In genomic region chr11:54962810-54963209, GRCm38 (mm10) we compare ENCODE assay signal across 9 mouse cellular contexts. TPM values are rescaled to one million over a fixed set of nuclear protein-coding genes. Genes with fewer than 3 reads are reported as not detected.
DNase-seq lines count a peak whose midpoint lies in the region; ATAC-seq and TF ChIP-seq lines count a peak whose summit lies in the region.
"Had no signal": no experiment of that assay in that cellular context is flagged by ENCODE, and none has a peak within 500 bp of the region (broad histone marks: within the 10 kb centered on the region; RNA-seq: fewer than 3 reads in every experiment).

Gene Tnip1 (minus strand): TSS chr11:54962917.

- no peak for ATAC-seq in forebrain, embryonic 11.5 days (replicated peaks; ENCODE audit: low FRiP score)
- ATAC-seq in midbrain, embryonic 12.5 days (ENCODE audit: low FRiP score, low read depth): no peak

- H3K4me1 ChIP-seq in MEL (ENCODE audit: control insufficient read depth in 1 of 2, insufficient read depth in 2 of 2, low read length in 2 of 2): peaks cover 18 to 49% of the 10 kb centered on the region in 2 experiments
- no peaks in the 10 kb centered on the region for H3K4me1 ChIP-seq in forebrain, embryonic 11.5 days (replicated peaks; ENCODE audit: control insufficient read depth, insufficient read depth, low read length)
- no peaks in the 10 kb centered on the region for H3K4me1 ChIP-seq in midbrain, embryonic 12.5 days

- TF ChIP-seq EP300 in MEL (IDR thresholded peaks at IDR 0.05; ENCODE audit: low read depth in 1 of 2, low read length in 2 of 2): no peak

- no peak within 1 kb of the TSS for H3K9ac ChIP-seq in MEL (ENCODE audit: control insufficient read depth, low read depth, low read length, poor library complexity, severe bottlenecking)
- no peak within 1 kb of the TSS for H3K9ac ChIP-seq in forebrain, embryonic 11.5 days (ENCODE audit: low read length)
- no peak within 1 kb of the TSS for H3K9ac ChIP-seq in midbrain, embryonic 12.5 days (replicated peaks)
- H3K9ac ChIP-seq: liver, embryonic 14.5 days had no signal

- intact Hi-C loops in heart, postnatal 25 days (cut with DNase I): loop anchor here (2.0 kb wide), 1 partner anchor 16 kb away; no protein-coding TSS in a partner anchor

- TF ChIP-seq POLR2A in MEL (IDR thresholded peaks at IDR 0.05; ENCODE audit: control insufficient read depth in 1 of 2, insufficient read depth in 1 of 2, low read depth in 1 of 2, low read length in 2 of 2, poor library complexity in 1 of 2): no peak

- no peak within 1 kb of the TSS for H3K4me2 ChIP-seq in forebrain, embryonic 11.5 days (ENCODE audit: low read depth, low read length, severe bottlenecking)
- H3K4me2 ChIP-seq in midbrain, embryonic 12.5 days (replicated peaks): no peak within 1 kb of the TSS

- no peak for TF ChIP-seq RAD21 in MEL (IDR thresholded peaks at IDR 0.05; ENCODE audit: low read depth, low read length)

- H3K27me3 ChIP-seq in MEL (ENCODE audit: control insufficient read depth in 1 of 2, insufficient read depth in 2 of 2, low read length in 2 of 2): no peaks in the 10 kb centered on the region
- H3K27me3 ChIP-seq in forebrain, embryonic 11.5 days (ENCODE audit: control insufficient read depth, insufficient read depth, low read length): no peaks in the 10 kb centered on the region
- H3K27me3 ChIP-seq in midbrain, embryonic 12.5 days: no peaks in the 10 kb centered on the region

- H3K27ac ChIP-seq in MEL (ENCODE audit: control insufficient read depth, low read depth, low read length): no peak within 1 kb of the TSS
- H3K27ac ChIP-seq in forebrain, embryonic 11.5 days (ENCODE audit: low read depth, low read length): no peak within 1 kb of the TSS
- H3K27ac ChIP-seq in midbrain, embryonic 12.5 days (replicated peaks): no peak within 1 kb of the TSS
- H3K27ac ChIP-seq: liver, embryonic 14.5 days had no signal

- no peak for TF ChIP-seq CTCF in MEL (IDR thresholded peaks at IDR 0.05 in 2 of 3, conservative IDR thresholded peaks at IDR 0.05 in 1 of 3; ENCODE audit: control insufficient read depth in 1 of 3, insufficient read depth in 1 of 3, low read depth in 2 of 3, low read length in 3 of 3, poor library complexity in 1 of 3, severe bottlenecking in 1 of 3)

- peaks cover 0 to 23% of the 10 kb centered on the region in 2 experiments; a peak in 2 of 4 replicates for H3K36me3 ChIP-seq in MEL (ENCODE audit: control insufficient read depth in 1 of 2, insufficient read depth in 2 of 2, low read length in 2 of 2)
- no peaks in the 10 kb centered on the region for H3K36me3 ChIP-seq in forebrain, embryonic 11.5 days (ENCODE audit: control insufficient read depth, insufficient read depth, low read length)
- H3K36me3 ChIP-seq in midbrain, embryonic 12.5 days: no peaks in the 10 kb centered on the region

- no peak within 1 kb of the TSS for H3K4me3 ChIP-seq in MEL (ENCODE audit: control insufficient read depth in 1 of 2, insufficient read depth in 1 of 2, low read depth in 2 of 2, low read length in 2 of 2)
- no peak within 1 kb of the TSS for H3K4me3 ChIP-seq in forebrain, embryonic 11.5 days (ENCODE audit: low read depth, low read length)
- no peak within 1 kb of the TSS for H3K4me3 ChIP-seq in midbrain, embryonic 12.5 days

- H3K79me2 ChIP-seq in MEL (ENCODE audit: control insufficient read depth, insufficient read depth, low read length, poor library complexity): no peaks in the 10 kb centered on the region

- WGBS in forebrain, embryonic 11.5 days: 44% methylated on average over 6 of the region's 6 CpGs
- WGBS in midbrain, embryonic 12.5 days: 40% methylated on average over 6 of the region's 6 CpGs

- H3K9me3 ChIP-seq in MEL (replicated peaks; ENCODE audit: insufficient read depth, low read length): no peaks in the 10 kb centered on the region
- H3K9me3 ChIP-seq in forebrain, embryonic 11.5 days (ENCODE audit: control insufficient read depth, low read length): no peaks in the 10 kb centered on the region
- H3K9me3 ChIP-seq in midbrain, embryonic 12.5 days: no peaks in the 10 kb centered on the region

- peak; percentile 86 for DNase-seq in CD4-positive, CD25-positive, alpha-beta regulatory T cell, adult 2 months (ENCODE audit: low read depth, low spot score)
- DNase-seq in MEL (ENCODE audit: low read depth, low spot score): no peak
- no peak for DNase-seq in forebrain, embryonic 11.5 days (ENCODE audit: low spot score)
- no peak for DNase-seq in heart, postnatal 25 days (ENCODE audit: low spot score)
- no peak for DNase-seq in layer of hippocampus, postnatal 14 days (ENCODE audit: low spot score in 2 of 2)
- peak; percentile 35 to 59 for DNase-seq in thymus, postnatal 36 days
- DNase-seq in retina, postnatal 1 day: no peak

TF ChIP-seq in MEL, 35 proteins besides CTCF, POLR2A, EP300 and RAD21:
- TF ChIP-seq ELF1 (IDR thresholded peaks at IDR 0.05; ENCODE audit: low read depth, low read length): no peak
- no peak for TF ChIP-seq CHD1 (IDR thresholded peaks at IDR 0.05; ENCODE audit: low read depth, low read length)
- no peak for TF ChIP-seq MAZ (IDR thresholded peaks at IDR 0.05; ENCODE audit: low read depth, low read length)
- no peak for TF ChIP-seq KAT2A (conservative IDR thresholded peaks at IDR 0.05; ENCODE audit: low read depth, low read length)
- TF ChIP-seq HCFC1 (IDR thresholded peaks at IDR 0.05; ENCODE audit: low read depth, low read length): no peak
- no peak for TF ChIP-seq JUND (IDR thresholded peaks at IDR 0.05; ENCODE audit: low read depth, low read length)
- TF ChIP-seq USF1 (IDR thresholded peaks at IDR 0.05; ENCODE audit: low read depth, low read length): no peak
- TF ChIP-seq MAX (IDR thresholded peaks at IDR 0.05; ENCODE audit: low read length): no peak
- no peak for TF ChIP-seq RCOR1 (IDR thresholded peaks at IDR 0.05; ENCODE audit: low read depth, low read length)

RNA-seq across cellular contexts. Expression of gene Tnip1, which starts in this region (rescaled TPM):
- 8.1 and 10.5 TPM in 2 replicates for total RNA-seq in MEL (2012; rRNA removed)
- 10 to 100 TPM in 1 of 2 experiments, not detected in 1; 19.7 TPM for polyA plus RNA-seq in MEL (2012; ENCODE audit: insufficient read depth in 1 of 2, insufficient read length in 2 of 2, low read depth in 1 of 2, low replicate concordance in 2 of 2, missing spikeins in 1 of 2)
- 9.4 and 10.3 TPM in 2 replicates for polyA plus RNA-seq in forebrain, embryonic 11.5 days (2014; fragmentation: Nextera tagmentation; extraction: Ambion mirVana)
- total RNA-seq in heart, postnatal 25 days (2021): 10 to 100 TPM; 27.1 to 29.8 TPM
- 10 to 100 TPM; 34.3 to 34.4 TPM for total RNA-seq in layer of hippocampus, postnatal 14 days (2021)
- polyA plus RNA-seq in midbrain, embryonic 12.5 days (2016; fragmentation: Nextera tagmentation; extraction: Ambion mirVana): 12.6 and 13.6 TPM in 2 replicates

Comparison
In these comparisons a context has a peak if more than half of its experiments do, and no peak if none do; other contexts are left out.
1. DNase-seq: peak in CD4-positive, CD25-positive, alpha-beta regulatory T cell, adult 2 months (single experiment) and thymus, postnatal 36 days (2 of 2); none in MEL (single experiment), forebrain, embryonic 11.5 days (single experiment), heart, postnatal 25 days (single experiment), layer of hippocampus, postnatal 14 days (0 of 2) and retina, postnatal 1 day (single experiment).